Mouse (Mus musculus) layer of hippocampus, postnatal 36 days (tissue): ENCODE data around the gene Gemin5. TPM values are rescaled to one million over a fixed set of nuclear protein-coding genes. Genes with fewer than 3 reads are reported as not detected.
A peak's percentile ranks its signal among the peaks of the same experiment; 100 is the strongest.
"Not testable (repeated sequence)": the region's sequence is repeated elsewhere in the genome, so short reads cannot be mapped to it uniquely, and the experiment has no call there.

Source experiments
- DNase-seq, 2 experiments: peaks; one replicate each; pipeline ENCODE4 v3.0.0; 2022
- total RNA-seq, 2 experiments: library from RNA; stranded (reverse); gene quantifications; 2 replicates each; pipeline ENCODE4 v1.2.3; 2021

Gene Gemin5
- total RNA-seq, result 10 to 100 TPM; 20.4 to 22.0 TPM

GRCm38 (mm10) chr11:58168167-58168915 is at the start of gene Gemin5:
Gene Gemin5 (minus strand): TSS chr11:58168539.
- DNase-seq, result peak; percentile 84

GRCm38 (mm10) chr11:58216823-58217222 is 48.5 kb upstream of the Gemin5 start:
- no peak for DNase-seq

GRCm38 (mm10) chr11:58215814-58216213 is 47.5 kb upstream of the Gemin5 start:
- DNase-seq, result no peak

GRCm38 (mm10) chr11:58215049-58215430 is 46.7 kb upstream of the Gemin5 start:
- DNase-seq, result not testable (repeated sequence)

GRCm38 (mm10) chr11:58214391-58215048 is 46.2 kb upstream of the Gemin5 start:
- DNase-seq, result peak; percentile 31 to 40

- DNase-seq, result no peak
Measured at GRCm38 (mm10) chr11:58213673-58214342, 45.5 kb upstream of the Gemin5 start.

GRCm38 (mm10) chr11:58211682-58212067 is 43.3 kb upstream of the Gemin5 start:
- DNase-seq, result no peak

GRCm38 (mm10) chr11:58211062-58211681 is 42.8 kb upstream of the Gemin5 start:
- no peak for DNase-seq

- no peak for DNase-seq
Measured at GRCm38 (mm10) chr11:58210321-58210886, 42.1 kb upstream of the Gemin5 start.

GRCm38 (mm10) chr11:58201052-58201451 is 32.7 kb upstream of the Gemin5 start:
- no peak for DNase-seq

- no peak for DNase-seq
Measured at GRCm38 (mm10) chr11:58200226-58200625, 31.9 kb upstream of the Gemin5 start.

GRCm38 (mm10) chr11:58199229-58200037 is 31.1 kb upstream of the Gemin5 start, which contains the start of the genes Igtp and Irgm2:
Gene Igtp (plus strand): TSS chr11:58199556.
Gene Irgm2 (plus strand): TSS chr11:58199618.
- peak; percentile 33 to 37 for DNase-seq

GRCm38 (mm10) chr11:58198663-58199062 is 30.3 kb upstream of the Gemin5 start:
- DNase-seq, result no peak

- DNase-seq, result no peak
Measured at GRCm38 (mm10) chr11:58193860-58194520, 25.7 kb upstream of the Gemin5 start.

GRCm38 (mm10) chr11:58193326-58193725 is 25.0 kb upstream of the Gemin5 start:
- DNase-seq, result no peak

- DNase-seq, result no peak
Measured at GRCm38 (mm10) chr11:58189675-58190074, 21.3 kb upstream of the Gemin5 start.

GRCm38 (mm10) chr11:58183579-58183978 is 15.2 kb upstream of the Gemin5 start:
- DNase-seq, result no peak

- no peak for DNase-seq
Measured at GRCm38 (mm10) chr11:58180756-58181155, 12.4 kb upstream of the Gemin5 start.

- not testable (repeated sequence) for DNase-seq
Measured at GRCm38 (mm10) chr11:58179986-58180385, 11.6 kb upstream of the Gemin5 start.

GRCm38 (mm10) chr11:58179563-58179962 is 11.2 kb upstream of the Gemin5 start:
- DNase-seq, result peak; percentile 55 to 66
